Mouse (Mus musculus): ENCODE measurements around the gene Snrk.
A peak's percentile ranks its signal among the peaks of the same experiment; 100 is the strongest.

The Snrk gene

DNA sequence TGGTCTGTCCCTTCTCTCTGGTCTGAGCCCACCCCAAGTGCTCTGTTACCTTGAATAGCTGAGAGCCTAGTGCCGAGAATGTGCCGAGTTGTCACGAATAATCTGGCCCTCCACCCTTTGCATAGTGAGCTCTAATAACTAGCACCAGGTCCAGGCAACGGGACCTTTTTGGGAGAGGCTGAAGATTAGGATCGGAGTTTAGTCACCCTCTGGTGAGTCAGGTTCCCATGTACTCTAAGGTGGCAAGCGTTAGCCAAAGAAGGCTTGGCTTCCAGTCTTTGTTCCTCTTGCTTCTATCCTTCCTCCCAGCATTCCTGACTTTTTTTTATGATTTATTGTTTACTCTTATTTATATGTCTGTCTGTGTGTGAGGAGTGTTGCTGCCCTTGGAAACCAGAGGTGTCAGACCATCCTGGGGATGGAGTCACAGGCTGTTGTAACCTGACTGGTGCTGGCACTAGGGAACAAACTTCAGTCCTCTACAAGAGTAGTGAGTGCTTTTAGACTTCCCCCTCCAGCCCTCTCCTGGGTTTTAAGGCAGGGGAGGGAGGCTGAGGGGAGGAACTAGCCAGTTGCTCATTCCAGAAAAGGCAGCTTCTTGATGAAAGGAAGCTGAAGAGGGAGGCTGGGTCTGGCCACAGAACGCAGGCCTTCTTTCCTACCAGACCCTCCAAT, 9.2 kb upstream of the Snrk start:
- DNase-seq (ENCODE audit: extremely low spot score, low spot score) = no peak

DNA sequence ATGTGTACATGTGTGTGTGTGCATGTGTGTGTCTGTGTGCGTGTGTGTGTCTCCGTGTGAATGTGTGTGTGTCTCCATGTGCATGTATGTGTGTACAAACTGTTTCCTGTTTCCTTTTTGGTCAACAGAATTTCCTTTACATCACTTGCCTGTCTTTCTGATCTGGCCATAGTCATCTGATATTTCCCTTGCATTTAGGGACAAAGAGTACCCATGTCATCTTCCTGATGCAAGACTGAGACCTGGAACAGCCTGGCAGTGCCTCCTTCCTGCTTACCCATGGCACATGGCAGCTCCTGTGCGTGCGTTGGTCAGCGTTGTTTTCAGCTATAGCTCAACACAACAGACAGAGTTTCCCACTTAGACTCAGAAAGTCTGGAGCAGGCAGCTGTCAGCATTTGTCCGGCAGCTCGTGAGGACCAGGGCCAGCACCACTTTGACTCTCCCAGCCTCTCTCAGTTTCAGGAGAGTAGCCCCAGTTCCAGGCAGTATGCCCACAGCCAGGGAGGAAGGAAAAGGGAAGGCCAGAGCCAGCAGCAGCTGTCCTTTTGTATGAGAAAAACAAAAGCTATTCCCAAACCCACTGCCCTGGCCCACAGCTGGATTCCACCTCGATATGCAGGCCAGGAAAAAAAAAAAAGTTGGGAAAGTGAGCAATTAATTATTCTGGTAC, 7.4 kb upstream of the Snrk start:
- no peak for DNase-seq (ENCODE audit: extremely low spot score, low spot score)

DNA sequence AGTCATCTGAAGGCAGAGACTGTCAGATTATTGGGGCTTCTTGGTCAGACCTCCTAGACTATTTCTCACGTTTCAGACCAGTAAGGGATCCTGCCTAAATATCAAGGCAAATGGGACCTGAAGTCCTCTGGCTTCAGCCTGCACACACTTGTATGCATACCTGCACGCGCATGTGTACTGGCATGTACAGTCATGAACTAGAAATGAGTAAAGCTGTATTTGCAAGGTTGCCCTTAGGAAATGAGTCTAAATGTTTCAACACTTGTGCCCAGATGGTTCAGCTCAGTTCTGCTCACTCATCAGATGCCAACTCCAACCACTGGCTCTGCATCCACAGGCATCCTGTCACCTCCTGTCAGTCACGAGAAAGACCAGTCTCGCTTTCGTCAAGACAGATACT, 6.6 kb upstream of the Snrk start:
- DNase-seq (ENCODE audit: extremely low spot score, low spot score) = no peak

DNA sequence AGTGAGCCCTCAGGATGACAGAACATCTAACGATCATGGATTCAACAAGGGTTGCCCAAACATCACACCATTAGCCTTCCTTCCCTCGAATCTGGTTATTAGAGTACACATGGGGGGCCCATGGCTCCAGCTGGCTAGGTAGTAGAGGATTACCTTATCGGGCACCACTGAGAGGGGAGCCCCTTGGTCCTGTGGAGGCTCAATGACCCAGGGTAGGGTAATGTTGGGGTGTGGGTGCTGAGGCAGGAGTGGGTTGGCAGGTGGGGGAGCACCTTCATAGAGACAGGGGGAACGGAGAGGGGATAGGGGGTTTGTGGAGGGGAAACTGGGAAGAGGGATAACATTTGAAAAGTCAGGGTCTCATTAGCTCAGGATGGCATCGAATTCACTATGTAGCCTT, 6.1 kb upstream of the Snrk start:
- no peak for DNase-seq (ENCODE audit: extremely low spot score, low spot score)

DNA sequence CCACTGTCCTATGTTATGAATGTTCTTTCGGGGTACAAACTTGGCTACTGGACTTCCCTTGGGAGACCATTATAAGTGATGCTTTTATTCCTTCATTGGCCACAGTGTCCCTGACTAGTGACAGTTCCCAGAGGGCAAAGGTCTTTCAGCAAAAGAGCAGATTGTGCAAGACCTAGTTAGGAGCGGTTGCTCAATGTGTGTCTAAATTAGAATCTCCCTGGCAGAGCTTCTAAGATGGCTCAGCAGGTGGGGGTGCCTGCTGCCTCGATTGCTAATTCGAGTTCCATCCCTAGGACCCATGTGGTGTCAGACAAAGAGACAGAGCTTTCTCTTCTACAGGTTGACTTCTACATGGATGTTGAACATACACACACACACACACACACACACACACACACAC, 1.5 kb upstream of the Snrk start:
- DNase-seq (ENCODE audit: extremely low spot score, low spot score) = no peak

DNA sequence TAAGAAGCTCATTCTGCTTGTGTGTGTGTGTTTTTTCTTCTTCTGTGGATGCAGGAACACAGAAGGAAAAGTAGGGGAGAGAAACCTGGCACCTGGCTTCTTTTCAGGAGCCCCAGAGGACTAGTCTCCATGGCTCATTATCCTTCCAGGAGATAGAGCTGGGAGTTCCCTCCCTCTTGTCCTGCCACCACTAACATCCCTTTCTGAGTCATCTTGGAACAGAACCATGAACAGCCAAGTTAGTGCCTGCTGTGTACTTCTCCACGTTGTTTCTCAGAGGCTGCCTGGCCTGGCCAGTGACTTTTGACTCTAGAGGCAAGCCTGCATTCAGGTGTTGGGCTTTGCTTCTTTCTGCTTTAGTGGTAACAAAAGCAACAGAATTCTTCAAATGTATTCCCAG, 707 bp upstream of the Snrk start:
- no peak for DNase-seq (ENCODE audit: extremely low spot score, low spot score)

DNA sequence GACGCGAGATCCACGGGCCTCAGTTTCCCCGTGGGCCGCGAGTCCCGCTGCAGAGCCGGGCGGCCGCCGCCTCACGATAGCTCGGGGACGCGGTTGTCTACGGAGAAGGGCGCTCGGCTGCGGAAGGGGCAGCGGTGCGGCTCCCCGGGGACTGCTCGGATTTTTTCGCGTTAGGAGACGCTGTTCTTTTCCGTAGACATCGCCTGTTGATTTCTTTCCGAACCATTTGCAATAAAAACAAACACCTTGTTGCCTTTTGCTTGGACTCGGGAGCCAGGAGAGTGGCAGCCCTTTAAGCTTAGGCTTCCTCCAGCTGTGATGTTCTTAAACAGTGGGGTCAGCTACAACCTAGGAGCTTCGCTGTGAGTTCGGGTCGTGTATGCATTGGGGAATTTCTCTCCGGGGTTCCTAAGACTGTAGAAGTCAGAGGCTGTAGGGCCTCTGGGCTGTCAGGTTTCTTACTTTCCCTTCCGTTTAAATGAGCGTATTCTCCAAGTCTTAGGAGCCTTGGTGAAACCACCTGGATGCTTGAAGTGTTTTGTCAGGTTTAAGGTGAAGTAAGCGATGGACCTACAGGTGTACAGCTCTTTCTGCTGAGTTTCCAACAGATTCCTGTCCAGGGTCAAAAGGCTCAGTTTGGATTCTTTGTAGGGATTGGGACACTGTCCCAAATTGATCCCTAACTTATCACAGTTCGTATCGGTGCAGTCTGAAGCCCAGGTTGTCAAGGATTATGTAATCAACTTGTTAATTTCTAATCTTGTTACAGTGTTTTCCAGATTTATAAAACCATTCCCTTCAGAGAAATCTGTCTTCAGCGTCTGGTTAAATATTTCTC, 845 bp downstream of the Snrk start:
- DNase-seq (ENCODE audit: extremely low spot score, low spot score) = peak; percentile 57

DNA sequence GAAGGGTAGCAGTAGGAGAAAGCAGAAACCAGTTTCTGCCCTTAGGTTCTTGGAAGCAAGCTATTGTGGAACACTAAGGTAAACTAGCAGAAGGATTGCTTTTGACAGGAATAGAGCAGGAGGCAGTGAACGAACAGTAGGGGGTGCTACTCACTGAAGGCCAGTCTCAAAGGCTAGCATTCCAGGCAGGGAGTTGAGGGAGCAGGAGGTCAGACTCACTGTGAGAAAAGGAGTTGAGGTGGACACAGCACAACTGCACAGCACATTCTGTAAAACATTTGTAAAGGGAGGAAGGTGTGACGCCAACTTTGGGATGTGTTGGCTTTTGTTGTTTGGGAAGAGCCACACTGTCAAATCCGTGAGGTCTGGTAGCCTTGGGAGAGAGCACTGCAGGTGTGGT, 3.0 kb downstream of the Snrk start:
- DNase-seq (ENCODE audit: extremely low spot score, low spot score) = peak; percentile 21

DNA sequence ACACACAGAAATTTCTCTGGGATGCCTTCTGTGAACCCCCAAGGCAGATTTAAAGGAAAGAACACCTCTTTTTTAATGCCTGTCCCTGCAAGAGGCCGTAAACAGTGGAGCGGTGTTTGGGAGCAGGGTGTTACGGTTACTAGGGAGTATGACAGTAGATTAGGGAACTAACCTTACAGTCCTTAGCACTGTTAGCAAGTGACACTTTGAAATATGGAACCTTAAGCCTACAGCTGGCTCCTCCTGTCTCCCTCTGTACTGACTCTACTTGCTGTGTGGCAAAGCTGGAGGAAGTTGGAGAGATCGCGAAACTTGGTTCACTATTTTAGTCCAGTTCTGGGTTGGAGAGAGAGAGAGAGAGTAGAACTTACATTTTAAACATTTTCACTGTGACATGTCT, 5.0 kb downstream of the Snrk start:
- DNase-seq (ENCODE audit: extremely low spot score, low spot score) = no peak

DNA sequence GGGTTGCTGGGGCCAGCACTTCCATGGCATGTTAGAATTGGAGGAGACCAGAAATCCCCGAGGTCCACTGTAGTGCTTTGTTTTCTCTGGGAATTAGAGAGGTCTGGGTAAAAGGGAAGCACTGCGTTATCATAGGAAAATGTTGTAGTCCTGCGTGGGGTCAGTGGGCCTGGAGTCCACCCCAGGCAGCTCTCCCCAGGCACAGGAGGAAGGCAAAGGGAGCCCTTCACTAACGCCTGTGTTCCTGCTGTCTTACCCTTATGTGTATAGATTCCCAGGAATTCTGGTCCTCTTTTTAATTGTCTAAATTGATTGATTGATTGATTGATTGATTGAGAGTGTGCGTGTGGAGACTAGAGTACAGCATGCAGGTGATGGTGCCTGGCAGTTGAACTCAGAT, 6.1 kb downstream of the Snrk start:
- DNase-seq (ENCODE audit: extremely low spot score, low spot score) = no peak

DNA sequence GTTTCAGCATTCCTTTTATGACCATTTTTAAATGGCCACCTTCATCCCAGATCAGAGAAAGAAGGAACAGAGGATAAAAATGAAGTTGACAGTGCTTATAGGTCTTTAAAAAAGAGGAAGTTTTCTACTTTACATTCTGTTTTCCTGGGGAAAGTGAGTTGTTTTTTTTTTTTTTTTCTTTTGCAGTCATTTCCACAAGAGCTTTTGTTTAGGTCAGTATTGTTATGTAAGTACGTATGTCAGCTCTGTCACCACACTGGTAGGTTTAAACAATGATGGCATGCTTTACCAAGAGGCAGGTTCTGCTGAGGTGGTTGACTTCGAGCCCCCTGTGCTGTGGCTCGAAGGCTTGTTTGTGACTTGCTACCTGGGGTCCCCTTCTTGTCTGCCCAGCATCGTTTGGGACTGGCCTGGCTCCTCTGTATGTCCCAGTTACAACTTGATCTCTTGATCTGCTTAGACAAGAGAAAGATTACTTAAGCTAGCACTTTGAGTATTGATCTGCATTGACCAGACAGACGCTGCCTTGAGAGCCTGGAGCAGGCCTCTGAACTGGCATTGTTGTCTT, 8.7 kb downstream of the Snrk start:
- no peak for DNase-seq (ENCODE audit: extremely low spot score, low spot score)

DNA sequence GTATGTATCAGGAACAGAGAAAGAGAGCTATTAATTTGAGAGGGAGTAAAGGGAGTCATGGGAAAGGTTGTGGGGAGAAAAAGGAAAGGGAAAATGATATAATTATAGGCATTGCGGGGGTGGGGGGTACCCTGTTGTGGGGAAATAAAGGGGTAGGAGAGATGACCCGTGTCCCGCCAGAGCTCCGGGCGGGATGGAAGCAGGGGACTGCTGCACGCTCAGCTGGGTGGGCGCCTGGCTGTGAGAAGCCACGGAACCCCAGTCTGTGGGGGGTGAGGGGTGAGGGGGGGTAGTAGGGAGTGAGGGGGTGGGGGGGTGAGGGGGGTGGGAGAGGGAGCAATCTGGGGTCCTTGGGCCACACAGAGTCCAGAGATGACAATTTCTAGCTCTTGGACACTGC, 9.7 kb downstream of the Snrk start:
- DNase-seq (ENCODE audit: extremely low spot score, low spot score) = no peak

DNA sequence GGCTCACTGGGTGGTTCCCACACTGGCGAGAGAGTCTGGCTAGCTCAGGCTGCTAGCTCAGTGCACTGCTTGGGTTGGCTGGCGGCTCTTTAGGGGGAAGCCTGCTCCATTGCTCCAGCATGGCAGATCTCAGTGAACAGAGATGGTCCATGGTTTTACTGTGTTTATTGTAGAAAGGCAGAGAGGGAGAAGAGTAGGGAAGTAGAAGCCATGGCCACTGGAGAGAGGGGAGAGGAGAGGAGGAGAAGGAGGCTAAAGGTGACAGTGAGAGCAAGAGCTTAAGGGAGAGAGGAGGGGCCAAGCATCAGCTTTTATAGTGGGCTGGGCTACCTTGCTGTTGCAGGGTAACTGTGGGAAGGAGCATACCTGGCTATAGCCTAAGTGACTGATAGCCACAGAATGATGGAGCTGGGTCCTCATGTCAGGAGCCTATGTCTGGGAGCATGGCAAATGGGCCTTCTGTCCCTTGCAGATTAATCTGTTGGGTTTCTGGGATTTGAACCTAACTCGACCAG, 10.3 kb downstream of the Snrk start:
- no peak for DNase-seq (ENCODE audit: extremely low spot score, low spot score)

DNA sequence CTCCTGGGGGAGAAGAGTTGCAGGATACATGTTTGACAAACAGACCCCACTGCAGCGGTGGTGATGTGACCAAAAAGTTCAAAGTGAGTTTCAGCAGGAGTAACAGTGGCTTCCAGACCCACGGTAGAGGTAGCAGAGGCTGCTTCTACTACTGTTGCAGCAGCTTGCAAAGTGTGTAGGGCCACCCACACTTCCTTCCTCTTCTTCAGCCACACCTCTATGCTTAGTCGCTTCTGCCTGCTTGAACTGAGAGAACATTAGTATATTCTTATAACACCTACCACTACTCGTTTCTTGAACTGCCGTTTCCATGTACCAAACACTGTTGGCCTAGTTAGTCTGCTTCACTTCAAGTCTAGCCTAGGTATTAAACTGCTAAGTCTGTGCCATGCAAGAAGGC, 11.6 kb downstream of the Snrk start:
- DNase-seq (ENCODE audit: extremely low spot score, low spot score) = no peak

DNA sequence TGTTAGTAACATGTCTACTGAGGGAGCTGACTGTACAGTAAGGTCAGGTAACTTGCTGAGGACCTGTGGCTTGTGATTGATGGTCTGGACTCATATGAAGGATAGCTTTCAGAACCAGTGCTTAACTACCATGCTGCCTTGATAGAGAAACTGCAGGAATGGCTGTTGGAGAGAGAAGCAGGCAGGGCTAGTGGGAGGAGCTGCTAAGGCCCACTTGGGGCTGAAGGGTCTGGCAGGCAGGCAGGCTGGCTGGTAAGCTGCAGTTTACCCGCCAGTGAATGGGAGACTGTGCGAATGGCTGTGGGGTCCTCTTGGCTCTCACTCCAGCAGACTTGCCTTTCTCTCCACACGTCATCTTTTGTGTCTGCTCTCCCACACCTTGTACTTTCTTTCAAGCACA, 13.6 kb downstream of the Snrk start:
- DNase-seq (ENCODE audit: extremely low spot score, low spot score) = no peak

DNA sequence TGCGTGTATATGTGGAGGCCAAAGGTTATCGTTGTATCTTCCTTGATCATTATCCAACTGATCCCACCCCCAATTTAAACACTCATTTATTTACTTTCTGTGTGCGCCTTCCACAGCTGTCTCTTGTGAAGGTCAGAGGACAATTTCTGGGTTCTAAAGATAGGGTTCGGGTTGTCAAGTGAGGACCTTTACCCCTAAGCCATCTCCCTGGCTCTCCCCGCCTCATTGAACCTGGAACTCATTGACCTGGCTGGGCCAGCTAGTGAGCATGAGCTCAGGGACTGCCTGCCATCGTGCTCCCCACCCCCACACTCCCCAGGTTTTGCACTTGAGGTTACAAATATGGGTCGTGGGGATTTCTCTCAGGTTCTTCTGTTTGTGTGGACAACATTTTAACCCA, 15.1 kb downstream of the Snrk start:
- DNase-seq (ENCODE audit: extremely low spot score, low spot score) = no peak

DNA sequence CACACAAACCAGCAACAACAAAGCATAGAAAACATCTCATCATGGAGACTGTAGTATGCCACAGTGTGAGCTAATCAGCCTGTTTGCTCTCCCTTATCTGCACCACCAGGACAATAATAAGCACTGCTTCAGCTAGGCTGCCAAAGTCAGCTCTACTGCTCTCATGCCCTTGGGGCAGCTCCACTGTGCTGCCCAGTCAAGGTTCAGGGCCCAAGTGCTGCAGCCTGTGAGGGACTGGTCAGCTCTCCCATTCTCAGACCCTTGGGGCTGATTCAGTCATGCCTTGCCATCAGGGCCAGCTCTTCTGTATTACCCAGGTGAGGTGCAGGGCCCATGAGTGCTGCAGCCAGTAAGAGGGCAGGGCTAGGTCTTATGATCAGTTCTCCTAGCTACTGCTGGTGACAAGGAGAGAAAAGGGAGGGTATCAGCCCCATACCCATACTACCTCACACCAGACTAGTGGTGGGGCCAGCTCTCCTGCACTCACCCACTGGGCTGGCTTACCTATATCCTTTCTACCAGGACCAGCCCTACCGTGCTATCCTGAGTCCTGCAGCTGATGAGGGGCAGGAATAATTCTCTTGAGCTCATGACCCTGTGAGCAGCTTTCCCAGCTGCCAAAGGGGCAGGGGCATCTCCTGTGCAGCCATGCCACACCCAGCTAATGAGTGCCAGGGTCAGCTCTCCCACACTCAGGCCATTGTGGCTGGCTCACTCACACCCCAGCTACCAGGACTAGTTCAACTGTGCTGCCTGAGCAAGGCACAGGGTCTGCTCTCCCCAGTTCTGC, 18.2 kb downstream of the Snrk start:
- no peak for DNase-seq (ENCODE audit: extremely low spot score, low spot score)

DNA sequence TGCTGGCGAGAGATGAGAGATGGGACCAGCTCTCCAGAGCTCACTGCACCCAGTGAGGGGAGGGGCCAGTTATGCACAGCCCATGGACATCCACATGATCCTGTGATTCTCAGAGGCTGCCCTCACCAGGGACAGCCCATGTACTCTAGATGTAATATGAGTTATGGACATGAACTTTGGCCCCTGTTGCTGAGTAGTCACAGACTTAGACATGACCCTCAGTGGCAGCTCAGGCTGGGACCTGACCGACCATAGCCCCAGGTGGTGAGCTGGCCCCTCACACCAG, 18.8 kb downstream of the Snrk start:
- DNase-seq (ENCODE audit: extremely low spot score, low spot score) = no peak

DNA sequence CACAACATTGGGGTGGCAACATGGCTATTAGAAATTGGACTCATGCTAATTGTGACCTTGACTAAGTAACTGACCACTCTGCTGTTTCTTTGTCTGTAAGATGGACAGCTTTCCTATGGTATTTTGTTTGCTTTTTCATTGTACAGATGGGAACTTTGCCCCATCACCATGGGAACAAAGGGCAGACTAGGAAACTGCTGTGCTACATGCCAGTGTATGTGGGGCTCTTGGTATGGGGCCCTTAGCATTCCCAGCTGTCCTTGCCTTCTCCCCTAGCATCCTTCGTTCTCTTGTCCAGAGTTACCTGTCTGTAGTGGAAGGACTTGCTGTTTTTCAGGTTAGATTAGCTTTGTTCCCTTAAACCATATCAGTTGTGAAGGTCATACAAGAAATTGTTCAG, 20.9 kb downstream of the Snrk start:
- no peak for DNase-seq (ENCODE audit: extremely low spot score, low spot score)

DNA sequence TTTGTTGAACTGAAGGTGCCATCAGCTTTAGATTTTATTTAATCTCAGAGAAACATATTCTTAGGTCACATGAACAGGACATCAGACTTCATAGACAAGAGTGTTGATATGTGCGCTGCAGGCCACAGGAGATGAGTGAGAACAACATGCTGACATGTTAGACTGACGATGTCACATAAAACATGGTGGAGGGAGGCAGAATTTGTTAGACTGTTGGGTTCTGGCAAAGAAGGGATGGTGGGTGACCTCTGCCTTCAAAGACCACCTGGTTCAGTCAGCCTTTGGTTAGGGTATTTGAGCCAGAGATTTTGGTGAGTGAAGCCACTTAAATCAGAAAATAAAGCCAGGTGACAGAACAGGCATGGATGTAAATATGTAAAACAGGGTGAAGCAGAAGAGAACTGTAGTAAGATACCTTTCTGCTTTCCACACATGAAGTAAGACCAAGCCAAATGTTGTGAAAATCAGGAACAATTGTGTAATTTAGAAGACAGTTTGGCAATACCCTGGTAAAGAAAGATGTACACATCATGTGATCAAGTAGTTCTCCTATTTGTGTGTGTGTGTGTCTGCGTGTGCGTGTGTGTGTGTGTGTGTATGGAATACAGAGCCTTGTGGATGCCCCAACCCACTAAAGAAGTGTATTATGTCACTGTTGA, 21.4 kb downstream of the Snrk start:
- DNase-seq (ENCODE audit: extremely low spot score, low spot score) = no peak

DNA sequence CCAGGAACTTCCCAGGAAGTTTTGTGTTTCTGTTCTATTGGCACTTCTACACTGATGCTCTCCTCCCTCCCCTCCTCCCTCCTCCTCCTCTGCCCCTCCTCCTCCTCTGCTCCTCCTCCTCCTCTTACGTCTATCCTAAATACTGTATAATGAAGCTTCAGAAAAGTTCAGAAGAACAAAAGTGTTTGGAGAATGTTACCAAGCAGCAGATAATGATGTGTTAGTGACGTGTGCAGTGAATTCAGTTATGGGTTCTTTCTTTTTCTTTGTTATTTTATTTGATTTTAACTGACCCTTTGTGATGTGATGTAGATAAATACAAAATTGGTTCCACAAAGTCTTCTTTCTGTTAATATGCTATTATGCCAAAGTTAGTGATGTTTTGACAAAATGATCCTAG, 22.2 kb downstream of the Snrk start:
- no peak for DNase-seq (ENCODE audit: extremely low spot score, low spot score)

Data from neural tube, embryonic 10.5 days (tissue).